34 mouse cellular contexts compared by ENCODE assay signal in genomic region chrX:96416970-96417369, GRCm38 (mm10). TPM values are rescaled to one million over a fixed set of nuclear protein-coding genes. Genes with fewer than 3 reads are reported as not detected.
"Had no signal": no experiment of that assay in that cellular context is flagged by ENCODE, and none has a peak within 500 bp of the region (broad histone marks: within the 10 kb centered on the region; RNA-seq: fewer than 3 reads in every experiment).

No protein-coding gene starts in this region.

- H3K9me3 ChIP-seq: embryonic facial prominence, embryonic 10.5 days; embryonic facial prominence, embryonic 12.5 days; embryonic facial prominence, embryonic 13.5 days; embryonic facial prominence, embryonic 15.5 days; forebrain, embryonic 10.5 days; forebrain, embryonic 12.5 days; forebrain, embryonic 13.5 days; forebrain, embryonic 15.5 days; heart, embryonic 10.5 days had no signal

- H3K36me3 ChIP-seq: embryonic facial prominence, embryonic 10.5 days; embryonic facial prominence, embryonic 12.5 days; embryonic facial prominence, embryonic 13.5 days; embryonic facial prominence, embryonic 15.5 days; forebrain, embryonic 10.5 days; forebrain, embryonic 12.5 days; forebrain, embryonic 15.5 days; heart, embryonic 10.5 days had no signal

- DNase-seq: cerebellum, adult 9-11 months; cerebellum, postnatal 10 days; cerebellum, postnatal 14 days; cerebellum, postnatal 25 days; cerebellum, postnatal 36 days; embryo, embryonic 11 days; gastrocnemius, adult 2 months; gastrocnemius, postnatal 10 days; gastrocnemius, postnatal 14 days; gastrocnemius, postnatal 25 days; gastrocnemius, postnatal 36 days; heart, adult 11 months; heart, adult 2 months had no signal

- H3K27me3 ChIP-seq: embryonic facial prominence, embryonic 12.5 days; embryonic facial prominence, embryonic 13.5 days; embryonic facial prominence, embryonic 15.5 days; forebrain, embryonic 12.5 days; forebrain, embryonic 13.5 days; forebrain, embryonic 15.5 days had no signal

- H3K4me1 ChIP-seq: embryonic facial prominence, embryonic 10.5 days; embryonic facial prominence, embryonic 12.5 days; embryonic facial prominence, embryonic 13.5 days; embryonic facial prominence, embryonic 15.5 days; forebrain, embryonic 10.5 days; forebrain, embryonic 12.5 days; forebrain, embryonic 13.5 days; forebrain, embryonic 15.5 days; heart, embryonic 10.5 days had no signal

- H3K9ac ChIP-seq: embryonic facial prominence, embryonic 12.5 days; embryonic facial prominence, embryonic 13.5 days; embryonic facial prominence, embryonic 15.5 days; forebrain, embryonic 12.5 days; forebrain, embryonic 13.5 days; forebrain, embryonic 15.5 days; forebrain, postnatal 0 days had no signal

- H3K4me3 ChIP-seq: embryonic facial prominence, embryonic 10.5 days; embryonic facial prominence, embryonic 12.5 days; embryonic facial prominence, embryonic 13.5 days; embryonic facial prominence, embryonic 15.5 days; erythroblast, embryonic 14.5 days; forebrain, embryonic 10.5 days; forebrain, embryonic 12.5 days; forebrain, embryonic 13.5 days; forebrain, embryonic 15.5 days; gastrocnemius, adult 2 months; heart, adult 2 months; heart, embryonic 10.5 days had no signal

- H3K27ac ChIP-seq: embryonic facial prominence, embryonic 10.5 days; embryonic facial prominence, embryonic 12.5 days; embryonic facial prominence, embryonic 13.5 days; embryonic facial prominence, embryonic 15.5 days; forebrain, embryonic 10.5 days; forebrain, embryonic 12.5 days; forebrain, embryonic 13.5 days; forebrain, embryonic 15.5 days; gastrocnemius, adult 2 months; heart, adult 2 months; heart, embryonic 10.5 days had no signal

RNA-seq across cellular contexts. Expression of gene Heph, which starts 38.2 kb away (rescaled TPM):
- polyA plus RNA-seq: erythroblast, embryonic 14.5 days had no signal

RNA-seq across cellular contexts. Expression of gene Hsf3, which starts 39.1 kb away (rescaled TPM):
- total RNA-seq: common myeloid progenitor, adult 5-6 weeks; forebrain, postnatal 0 days; gastrocnemius, adult 18-20 months; gastrocnemius, adult 2 months; gastrocnemius, adult 8-10 months; gastrocnemius, postnatal 14 days; gastrocnemius, postnatal 25 days; gastrocnemius, postnatal 36 days; gastrocnemius, postnatal 4 days; granulocyte monocyte progenitor cell, adult 5-6 weeks; heart, adult 18-20 months; heart, adult 2 months; heart, adult 8-10 months had no signal
- polyA plus RNA-seq: embryonic facial prominence, embryonic 14.5 days; erythroblast, embryonic 14.5 days; forebrain, embryonic 10.5 days; forebrain, embryonic 13.5 days; forebrain, embryonic 14.5 days; forebrain, embryonic 15.5 days; forebrain, embryonic 16.5 days; heart, adult 2 months had no signal
